Mouse (Mus musculus) kidney, postnatal 36 days (tissue): ENCODE data around the gene Celf5.

Experiments
- DNase-seq, 2 experiments: peaks; one replicate each; pipeline ENCODE4 v3.0.0; 2021 to 2022; ENCODE audit warnings: mixed read lengths in 2 of 2

Gene Celf5

GRCm38 (mm10) chr10:81426081-81426671, 56.3 kb downstream of the Celf5 start:
- peak; percentile 40 to 62 for DNase-seq

DNA sequence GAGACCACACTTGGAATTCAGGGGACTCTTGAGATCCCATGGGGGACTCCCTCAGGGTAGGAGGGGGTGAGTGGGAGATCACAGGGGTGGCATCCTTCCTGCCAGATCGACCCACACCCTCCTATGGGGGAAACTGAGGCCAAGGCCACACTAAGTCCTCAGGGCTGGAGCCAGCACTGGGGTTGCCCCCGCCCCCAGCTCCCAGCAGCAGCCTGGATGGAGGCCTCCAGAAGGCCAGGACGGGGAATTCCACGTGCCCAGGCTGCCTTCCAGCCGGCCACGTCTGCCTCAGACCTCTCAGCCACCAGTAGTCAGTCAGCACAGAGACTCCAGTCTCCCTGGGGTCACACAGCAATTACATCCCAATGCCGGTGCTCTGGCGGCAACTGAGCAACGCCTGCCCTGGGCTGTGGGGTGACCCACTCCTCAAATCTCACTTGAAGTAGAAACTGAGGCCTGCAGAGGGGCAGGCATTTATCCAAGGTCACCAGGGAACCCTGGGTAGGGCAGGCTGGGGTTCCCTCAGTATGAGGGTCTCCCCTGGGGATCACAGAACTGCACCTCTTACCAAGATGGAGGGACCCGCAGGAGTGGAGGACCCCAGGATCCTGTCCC, 57.2 kb downstream of the Celf5 start:
- peak; percentile 62 to 71 for DNase-seq

DNA sequence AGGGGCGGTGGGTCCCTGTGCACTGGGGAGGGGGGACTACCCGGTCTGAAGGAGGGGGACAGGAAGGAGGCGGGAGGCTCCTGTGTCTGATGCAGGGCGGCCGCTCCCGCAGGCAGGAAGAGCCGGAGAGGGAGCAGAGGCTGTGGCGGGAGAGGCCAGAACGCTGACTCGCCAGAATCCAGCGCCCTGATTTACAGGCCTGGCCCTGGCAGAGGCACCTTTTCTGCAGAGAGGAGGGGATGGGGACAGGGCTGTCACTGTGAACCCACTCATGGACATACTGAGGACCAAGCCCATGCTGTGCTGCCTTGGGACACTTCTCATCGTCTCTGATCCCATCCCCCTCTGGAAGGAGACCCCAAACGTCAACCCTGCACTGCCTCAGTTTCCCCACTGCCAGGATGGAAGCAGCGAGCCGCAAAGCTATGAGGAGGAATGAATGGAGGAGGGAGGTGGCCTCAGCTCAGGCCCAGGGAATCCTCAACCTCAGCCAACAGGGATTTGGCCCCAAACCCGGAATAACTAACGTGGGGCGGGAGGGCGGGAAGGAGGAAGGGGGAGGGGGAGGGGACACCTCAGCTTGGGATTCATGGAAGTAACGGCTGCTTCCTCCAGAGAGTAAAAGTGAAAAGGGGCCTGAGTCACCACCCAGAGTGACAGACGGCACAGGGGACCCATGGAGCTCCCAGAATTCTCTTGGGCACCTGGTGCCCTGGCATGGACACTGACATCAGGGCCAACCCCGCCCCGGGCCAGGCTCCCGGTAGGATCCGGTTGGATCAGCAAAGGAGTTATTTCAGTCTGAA, 58.1 kb downstream of the Celf5 start:
- peak; percentile 88 to 90 for DNase-seq

GRCm38 (mm10) chr10:81423476-81424245, 58.8 kb downstream of the Celf5 start:
- DNase-seq = peak; percentile 2 to 7

DNA sequence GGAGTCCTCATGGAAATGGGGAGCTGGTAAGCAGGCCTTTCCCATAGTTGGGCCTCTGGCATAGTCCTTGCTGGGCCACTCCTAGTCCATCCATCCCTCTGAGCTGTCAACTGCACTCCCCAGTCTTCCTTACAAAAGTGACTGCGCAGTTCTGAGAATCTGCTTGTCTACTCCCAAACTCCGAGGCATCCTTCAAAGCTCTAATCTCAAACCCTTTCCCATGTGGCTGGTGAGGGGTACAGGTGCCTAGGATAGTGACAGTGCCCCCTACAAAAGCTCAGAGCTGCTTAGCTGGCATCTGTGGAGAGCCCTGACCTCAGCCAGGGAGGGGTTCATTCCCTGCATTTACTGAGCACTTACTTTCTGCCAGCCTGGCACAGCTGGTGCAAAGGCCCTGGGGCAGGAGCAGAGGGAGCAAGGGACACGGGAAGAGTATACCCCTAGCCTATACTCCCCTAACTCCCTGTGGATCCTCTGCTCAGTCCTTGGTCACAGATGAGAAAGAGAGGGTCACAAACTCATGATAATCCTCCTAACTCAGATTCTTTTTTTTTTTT, 59.8 kb downstream of the Celf5 start:
- peak in 1 of 2 experiments; percentile 5 for DNase-seq

- DNase-seq = peak in 1 of 2 experiments; percentile 12
Measured at GRCm38 (mm10) chr10:81422191-81422590, 60.3 kb downstream of the Celf5 start.

GRCm38 (mm10) chr10:81421797-81422100, 60.8 kb downstream of the Celf5 start:
- DNase-seq = peak in 1 of 2 experiments; percentile 22

GRCm38 (mm10) chr10:81421041-81421796, 61.3 kb downstream of the Celf5 start:
- DNase-seq = peak in 1 of 2 experiments; percentile 2

DNA sequence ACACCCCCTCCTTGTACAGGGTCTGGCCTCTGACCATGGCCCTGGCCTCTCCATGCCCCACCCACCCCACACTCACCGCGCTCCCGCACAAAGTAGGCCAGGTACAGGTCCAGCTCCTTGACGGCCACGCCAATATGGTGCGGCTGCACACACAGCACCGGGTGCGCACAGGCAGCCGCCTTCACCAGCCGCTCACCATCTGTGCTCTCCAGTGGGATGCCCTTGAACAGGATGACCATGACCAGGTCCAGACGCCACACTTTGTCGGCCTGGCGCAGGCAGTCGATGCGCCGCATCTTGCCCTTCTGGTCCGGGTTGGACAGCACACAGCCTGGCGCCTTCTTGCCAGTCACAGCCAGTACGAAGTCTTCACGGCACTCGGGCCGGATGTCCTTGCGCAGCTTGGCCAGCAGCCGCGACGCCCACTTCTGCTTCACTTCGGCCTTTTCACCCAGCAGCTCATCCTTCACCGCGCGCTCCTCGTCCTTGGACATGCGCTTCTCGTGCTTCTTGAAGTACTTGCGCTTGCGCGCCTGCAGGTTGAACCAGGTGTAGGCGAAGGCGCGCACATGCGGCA, 62.2 kb downstream of the Celf5 start:
- peak in 1 of 2 experiments; percentile 27 for DNase-seq

- peak in 1 of 2 experiments; percentile 16 for DNase-seq
Measured at GRCm38 (mm10) chr10:81419111-81419928, 63.2 kb downstream of the Celf5 start.

- peak in 1 of 2 experiments; percentile 18 for DNase-seq
Measured at GRCm38 (mm10) chr10:81418216-81419070, 64.1 kb downstream of the Celf5 start.

- peak in 1 of 2 experiments; percentile 25 for DNase-seq
Measured at GRCm38 (mm10) chr10:81417227-81418215, 65.0 kb downstream of the Celf5 start.

DNA sequence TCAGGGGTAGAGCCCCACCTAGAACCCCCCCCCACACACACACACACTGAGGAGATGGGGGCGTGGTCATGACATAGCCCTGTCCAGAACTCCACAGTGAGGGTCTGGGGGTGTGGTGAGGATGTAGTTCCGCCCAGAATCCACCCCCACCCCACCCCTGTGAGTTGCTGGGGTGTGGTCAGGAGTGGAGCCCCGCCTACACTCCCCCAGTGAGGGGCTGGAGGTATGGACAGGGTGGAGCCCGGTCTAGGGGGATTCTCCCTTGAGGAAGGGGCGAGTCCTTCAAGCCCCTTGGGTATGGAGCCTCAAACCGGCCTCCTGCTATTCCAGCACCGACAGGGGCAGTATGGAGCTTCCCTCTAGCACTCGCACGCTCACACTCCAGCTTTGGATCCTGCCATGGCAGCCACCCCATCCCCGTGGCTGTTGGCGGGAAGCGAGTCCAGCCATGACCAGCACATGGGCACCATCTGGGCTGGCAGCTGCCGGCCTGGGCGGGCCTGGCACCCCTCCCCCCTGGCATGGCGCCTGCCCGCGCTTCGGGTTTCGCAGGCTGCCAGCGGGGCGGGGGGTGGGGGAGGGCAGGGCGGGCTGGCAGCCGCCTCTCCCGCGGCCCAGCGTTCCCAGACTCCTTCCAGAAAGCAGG, 65.8 kb downstream of the Celf5 start:
- peak; percentile 91 to 94 for DNase-seq

DNA sequence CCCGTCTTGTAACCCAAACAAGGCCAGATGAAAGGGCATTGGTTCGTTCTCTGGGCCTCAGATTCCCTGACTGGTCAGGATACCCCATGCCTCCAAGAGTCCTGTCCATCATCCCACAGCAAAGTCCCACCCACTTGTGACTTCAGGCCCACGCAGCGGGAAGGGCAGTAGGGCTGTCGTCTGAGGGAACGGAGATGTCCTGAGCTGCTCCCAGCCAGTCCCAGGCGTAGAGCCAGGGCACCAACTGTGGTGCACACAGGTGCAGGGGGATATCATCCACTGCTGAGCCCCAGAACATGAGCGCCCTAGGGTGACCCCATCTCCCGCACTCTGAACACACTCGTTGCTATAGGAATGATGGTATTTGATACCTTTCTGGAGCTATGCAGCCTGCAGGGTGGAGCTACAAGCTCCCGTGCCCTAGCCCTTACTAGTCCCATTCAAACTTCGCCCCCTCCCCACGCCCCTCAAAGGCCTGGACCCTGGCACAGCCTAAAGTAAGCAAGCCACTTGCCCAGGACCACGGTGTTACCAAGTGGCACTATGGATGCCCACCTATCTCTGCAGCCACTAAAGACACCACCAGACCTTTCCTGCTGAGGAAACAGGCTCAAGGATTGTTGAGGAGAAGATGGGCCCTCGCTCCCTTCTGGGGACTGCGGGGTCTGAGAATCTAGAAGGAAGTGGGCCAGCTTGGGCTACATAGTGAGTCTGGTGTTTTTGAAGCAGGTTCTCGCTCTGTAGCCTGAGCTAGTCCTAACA, 66.8 kb downstream of the Celf5 start:
- DNase-seq = peak in 1 of 2 experiments; percentile 61

GRCm38 (mm10) chr10:81415146-81415545, 67.4 kb downstream of the Celf5 start:
- no peak for DNase-seq

- DNase-seq = peak; percentile 81 to 83
Measured at GRCm38 (mm10) chr10:81414682-81415081, 67.8 kb downstream of the Celf5 start.
